Mouse (Mus musculus) neural tube, embryonic 13.5 days (tissue): ENCODE results near the gene Ift122. TPM values are rescaled to one million over a fixed set of nuclear protein-coding genes. Genes with fewer than 3 reads are reported as not detected.

Experiments used
- ATAC-seq: fragments of 200-750 bp; cut with Nextera tagmentation; 2 replicates; pipeline ENCODE4 v1.8.0; 2017; ENCODE audit warnings: low read depth, mild to moderate bottlenecking, moderate TSS enrichment, moderate library complexity
- H3K27ac ChIP-seq: fragments of 300-500 bp; sonication (generic); replicated peaks from 2 replicates; pipeline ENCODE4 v1.5.1; 2015; ENCODE audit warnings: moderate library complexity, mild to moderate bottlenecking, inconsistent platforms
- H3K27me3 ChIP-seq: fragments of 300-500 bp; sonication (generic); 2 replicates; pipeline ENCODE4 v1.6.1; 2015; ENCODE audit warnings: mild to moderate bottlenecking, inconsistent platforms
- H3K36me3 ChIP-seq: fragments of 300-500 bp; sonication (generic); 2 replicates; pipeline ENCODE4 v1.6.1; 2015; ENCODE audit warnings: mild to moderate bottlenecking, inconsistent platforms
- H3K4me1 ChIP-seq: fragments of 300-500 bp; sonication (generic); replicated peaks from 2 replicates; pipeline ENCODE4 v1.6.1; 2015; ENCODE audit warnings: inconsistent platforms
- H3K4me2 ChIP-seq: fragments of 300-500 bp; sonication (generic); 2 replicates; pipeline ENCODE4 v1.6.1; 2015; ENCODE audit warnings: inconsistent platforms, mild to moderate bottlenecking, moderate library complexity
- H3K4me3 ChIP-seq: fragments of 300-500 bp; sonication (generic); 2 replicates; pipeline ENCODE4 v1.5.1; 2015; ENCODE audit warnings: mild to moderate bottlenecking, inconsistent platforms
- H3K9ac ChIP-seq: fragments of 300-500 bp; sonication (generic); 2 replicates; pipeline ENCODE4 v1.6.1; 2015; ENCODE audit warnings: moderate library complexity, mild to moderate bottlenecking, inconsistent platforms
- H3K9me3 ChIP-seq: fragments of 300-500 bp; sonication (generic); 2 replicates; pipeline ENCODE4 v1.6.1; 2016; ENCODE audit warnings: inconsistent platforms
- WGBS: fragments of 180-500 bp; shearing (Covaris S2); methylation state at CpG from one replicate; pipeline ENCODE4 v1.1.7; 2015; 5-methylcytosine and 5-hydroxymethylcytosine counted together
- polyA plus RNA-seq: library from polyadenylated mRNA; unstranded; fragments of >200 nt; fragmentation: Nextera tagmentation; extraction: Ambion mirVana; gene quantifications from 2 replicates; pipeline ENCODE4 v1.2.1, GENCODE M21; 2015

Gene Ift122
- polyA plus RNA-seq, 1 experiment from 2014 or later: 26.3 TPM

- H3K9ac ChIP-seq: no peak overlapping the region
- no peak overlapping the region for H3K4me3 ChIP-seq
- H3K27ac ChIP-seq: no peak overlapping the region
- H3K9me3 ChIP-seq: no peaks in the 10 kb centered on the region
- H3K4me1 ChIP-seq: no peaks in the 10 kb centered on the region; the same call in 1 of the 2 replicates
- peaks cover 67% of the 10 kb centered on the region for H3K36me3 ChIP-seq
- no peak for ATAC-seq
- no peak overlapping the region for H3K4me2 ChIP-seq
- no peaks in the 10 kb centered on the region for H3K27me3 ChIP-seq
- WGBS: 79% methylated on average over 6 of the region's 6 CpGs
Observed at GRCm38 (mm10) chr6:115878694-115879093, 25.4 kb downstream of the Ift122 start.

GRCm38 (mm10) chr6:115879736-115880135 is 26.5 kb downstream of the Ift122 start:
- no peak overlapping the region for H3K9ac ChIP-seq
- 87% methylated on average over 6 of the region's 6 CpGs for WGBS
- H3K9me3 ChIP-seq: no peaks in the 10 kb centered on the region
- no peaks in the 10 kb centered on the region; the same call in 1 of the 2 replicates for H3K4me1 ChIP-seq
- ATAC-seq: no peak
- H3K27me3 ChIP-seq: no peaks in the 10 kb centered on the region
- no peak overlapping the region for H3K4me3 ChIP-seq
- H3K27ac ChIP-seq: no peak overlapping the region
- H3K4me2 ChIP-seq: no peak overlapping the region
- H3K36me3 ChIP-seq: peaks cover 71% of the 10 kb centered on the region

GRCm38 (mm10) chr6:115880751-115881150 is 27.5 kb downstream of the Ift122 start:
- no peak overlapping the region for H3K9ac ChIP-seq
- ATAC-seq: no peak
- 89% methylated on average over 8 of the region's 8 CpGs for WGBS
- no peaks in the 10 kb centered on the region for H3K27me3 ChIP-seq
- H3K4me1 ChIP-seq: no peaks in the 10 kb centered on the region; the same call in 1 of the 2 replicates
- no peak overlapping the region for H3K4me2 ChIP-seq
- peaks cover 71% of the 10 kb centered on the region for H3K36me3 ChIP-seq
- H3K4me3 ChIP-seq: no peak overlapping the region
- no peak overlapping the region for H3K27ac ChIP-seq
- no peaks in the 10 kb centered on the region for H3K9me3 ChIP-seq

GRCm38 (mm10) chr6:115884018-115884417 is 30.7 kb downstream of the Ift122 start:
- H3K4me3 ChIP-seq: no peak overlapping the region
- no peak for ATAC-seq
- no peaks in the 10 kb centered on the region for H3K9me3 ChIP-seq
- H3K4me1 ChIP-seq: no peaks in the 10 kb centered on the region
- H3K36me3 ChIP-seq: peaks cover 72% of the 10 kb centered on the region
- H3K27ac ChIP-seq: no peak overlapping the region
- no peak overlapping the region for H3K4me2 ChIP-seq
- no peak overlapping the region for H3K9ac ChIP-seq
- no peaks in the 10 kb centered on the region for H3K27me3 ChIP-seq

GRCm38 (mm10) chr6:115886894-115887293 is 33.6 kb downstream of the Ift122 start:
- ATAC-seq: no peak
- no peak overlapping the region for H3K27ac ChIP-seq
- peaks cover 49% of the 10 kb centered on the region for H3K36me3 ChIP-seq
- no peaks in the 10 kb centered on the region for H3K9me3 ChIP-seq
- no peaks in the 10 kb centered on the region for H3K27me3 ChIP-seq
- H3K4me2 ChIP-seq: no peak overlapping the region
- WGBS: 66% methylated on average over 4 of the region's 4 CpGs
- no peak overlapping the region for H3K9ac ChIP-seq
- H3K4me3 ChIP-seq: no peak overlapping the region
- peaks cover 14% of the 10 kb centered on the region for H3K4me1 ChIP-seq

- H3K36me3 ChIP-seq: peaks cover 58% of the 10 kb centered on the region
- ATAC-seq: no peak
Observed at GRCm38 (mm10) chr6:115888296-115888695, 35.0 kb downstream of the Ift122 start.

GRCm38 (mm10) chr6:115890601-115891000 is 37.3 kb downstream of the Ift122 start:
- H3K4me2 ChIP-seq: no peak overlapping the region
- peaks cover 21% of the 10 kb centered on the region for H3K4me1 ChIP-seq
- no peak overlapping the region for H3K4me3 ChIP-seq
- H3K27me3 ChIP-seq: no peaks in the 10 kb centered on the region
- peaks cover 57% of the 10 kb centered on the region for H3K36me3 ChIP-seq
- no peak overlapping the region for H3K27ac ChIP-seq
- WGBS: 89% methylated on average over 8 of the region's 8 CpGs
- ATAC-seq: no peak
- H3K9me3 ChIP-seq: no peaks in the 10 kb centered on the region
- no peak overlapping the region for H3K9ac ChIP-seq

More at GRCm38 (mm10) chr6:115888296-115888695, 35.0 kb downstream of the Ift122 start:
- no peak overlapping the region for H3K4me3 ChIP-seq
- H3K27ac ChIP-seq: no peak overlapping the region
- H3K27me3 ChIP-seq: no peaks in the 10 kb centered on the region
- no peaks in the 10 kb centered on the region for H3K9me3 ChIP-seq
- H3K9ac ChIP-seq: no peak overlapping the region
- WGBS: 92% methylated on average over 3 of the region's 3 CpGs
- H3K4me1 ChIP-seq: peaks cover 21% of the 10 kb centered on the region
- no peak overlapping the region for H3K4me2 ChIP-seq

- ATAC-seq: peak; percentile 32; the same call in 1 of the 2 replicates
- H3K36me3 ChIP-seq: peaks cover 52% of the 10 kb centered on the region
Observed at GRCm38 (mm10) chr6:115891061-115891460, 37.8 kb downstream of the Ift122 start.

GRCm38 (mm10) chr6:115891497-115892061 is 38.3 kb downstream of the Ift122 start:
- H3K9me3 ChIP-seq: no peaks in the 10 kb centered on the region
- no peak overlapping the region for H3K9ac ChIP-seq
- peaks cover 50% of the 10 kb centered on the region for H3K36me3 ChIP-seq
- no peaks in the 10 kb centered on the region for H3K27me3 ChIP-seq
- no peak overlapping the region for H3K4me2 ChIP-seq
- 31% methylated on average over 8 of the region's 8 CpGs for WGBS
- ATAC-seq: peak; percentile 63; the same call in 1 of the 2 replicates
- H3K4me3 ChIP-seq: no peak overlapping the region
- 0 out of 2 replicates have a peak overlapping the region, but pooled peaks have one; percentile 14 for H3K27ac ChIP-seq
- peaks cover 21% of the 10 kb centered on the region for H3K4me1 ChIP-seq

More at GRCm38 (mm10) chr6:115891061-115891460, 37.8 kb downstream of the Ift122 start:
- H3K9me3 ChIP-seq: no peaks in the 10 kb centered on the region
- H3K4me3 ChIP-seq: no peak overlapping the region
- WGBS: 57% methylated on average over 6 of the region's 6 CpGs
- no peak overlapping the region for H3K4me2 ChIP-seq
- H3K27me3 ChIP-seq: no peaks in the 10 kb centered on the region
- peaks cover 21% of the 10 kb centered on the region for H3K4me1 ChIP-seq
- H3K9ac ChIP-seq: no peak overlapping the region
- peak overlapping the region; percentile 14; the same call in 1 of the 2 replicates for H3K27ac ChIP-seq

- H3K27me3 ChIP-seq: no peaks in the 10 kb centered on the region
- H3K4me1 ChIP-seq: peaks cover 21% of the 10 kb centered on the region
- H3K4me2 ChIP-seq: no peak overlapping the region
- no peak for ATAC-seq
- H3K36me3 ChIP-seq: peaks cover 42% of the 10 kb centered on the region
- H3K27ac ChIP-seq: no peak overlapping the region
- 67% methylated on average over 3 of the region's 3 CpGs for WGBS
- H3K9ac ChIP-seq: no peak overlapping the region
- no peak overlapping the region for H3K4me3 ChIP-seq
- no peaks in the 10 kb centered on the region for H3K9me3 ChIP-seq
Observed at GRCm38 (mm10) chr6:115892363-115892762, 39.1 kb downstream of the Ift122 start.

GRCm38 (mm10) chr6:115896346-115896745 is 43.1 kb downstream of the Ift122 start:
- no peak for ATAC-seq
- WGBS: 10% methylated on average over 1 of the region's 1 CpGs
- Histone ChIP-seq H3K4me1 (peaks cover 15% of the 10 kb centered on the region), H3K4me3 (no peak overlapping the region), H3K4me2 (no peak overlapping the region), H3K9me3 (no peaks in the 10 kb centered on the region), H3K9ac (no peak overlapping the region), H3K36me3 (peaks cover 30% of the 10 kb centered on the region), H3K27ac (no peak overlapping the region), H3K27me3 (no peaks in the 10 kb centered on the region)

- peaks cover 30% of the 10 kb centered on the region for H3K36me3 ChIP-seq
- H3K4me2 ChIP-seq: no peak overlapping the region
- peaks cover 14% of the 10 kb centered on the region for H3K4me1 ChIP-seq
- no peak overlapping the region for H3K9ac ChIP-seq
- no peaks in the 10 kb centered on the region for H3K27me3 ChIP-seq
- 82% methylated on average over 4 of the region's 4 CpGs for WGBS
- H3K9me3 ChIP-seq: no peaks in the 10 kb centered on the region
- no peak overlapping the region for H3K4me3 ChIP-seq
- H3K27ac ChIP-seq: no peak overlapping the region
- no peak for ATAC-seq
Observed at GRCm38 (mm10) chr6:115897117-115897516, 43.8 kb downstream of the Ift122 start.
